Mouse (Mus musculus) MEL (cell line): ENCODE data around the gene Vgll4. TPM values are rescaled to one million over a fixed set of nuclear protein-coding genes. Genes with fewer than 3 reads are reported as not detected.

Experiments used
- DNase-seq: peaks from one replicate; pipeline ENCODE4 v3.0.0; 2011; ENCODE audit warnings: low read depth, low spot score
- H3K27ac ChIP-seq: 2 replicates; pipeline ENCODE4 v1.5.1; 2012; ENCODE audit warnings: low read depth, mild to moderate bottlenecking, control low read depth, low read length, moderate library complexity; ENCODE audit not compliant: control insufficient read depth
- H3K27me3 ChIP-seq, 2 experiments: fragments of 150-350 bp in 1 of 2; sonication (generic) in 1 of 2; 2 replicates each; pipeline ENCODE4 v1.6.1; 2012; ENCODE audit warnings: low read length in 2 of 2, mild to moderate bottlenecking in 2 of 2, improper control_type of control experiment in 1 of 2, moderate library complexity in 1 of 2; ENCODE audit not compliant: insufficient read depth in 2 of 2, control insufficient read depth in 1 of 2
- H3K36me3 ChIP-seq, 2 experiments: 2 replicates each; pipeline ENCODE4 v1.6.1; 2012 to 2014; ENCODE audit warnings: low read length in 2 of 2, improper control_type of control experiment in 1 of 2, inconsistent platforms in 1 of 2, mild to moderate bottlenecking in 1 of 2; ENCODE audit not compliant: insufficient read depth in 2 of 2, control insufficient read depth in 1 of 2
- H3K4me1 ChIP-seq, 2 experiments: fragments of 150-350 bp in 1 of 2; sonication (generic) in 1 of 2; 2 replicates each; pipeline ENCODE4 v1.6.1; 2012; ENCODE audit warnings: low read length in 2 of 2, improper control_type of control experiment in 1 of 2, mild to moderate bottlenecking in 1 of 2; ENCODE audit not compliant: insufficient read depth in 2 of 2, control insufficient read depth in 1 of 2
- H3K4me3 ChIP-seq, 2 experiments: fragments of 150-350 bp in 1 of 2; sonication (generic) in 1 of 2; 2 replicates each; pipeline ENCODE4 v1.5.1; 2012; ENCODE audit warnings: low read depth in 2 of 2, low read length in 2 of 2, mild to moderate bottlenecking in 2 of 2, moderate library complexity in 2 of 2, control low read depth in 1 of 2, improper control_type of control experiment in 1 of 2; ENCODE audit not compliant: control insufficient read depth in 1 of 2, insufficient read depth in 1 of 2
- H3K79me2 ChIP-seq: 2 replicates; pipeline ENCODE4 v1.6.1; 2012; ENCODE audit warnings: mild to moderate bottlenecking, low read length, moderate library complexity; ENCODE audit not compliant: control insufficient read depth, poor library complexity, insufficient read depth
- H3K9ac ChIP-seq: 2 replicates; pipeline ENCODE4 v1.6.1; 2012; ENCODE audit warnings: low read depth, mild to moderate bottlenecking, control low read depth, low read length, moderate library complexity; ENCODE audit not compliant: control insufficient read depth, poor library complexity, severe bottlenecking
- H3K9me3 ChIP-seq: fragments of 150-350 bp; sonication (generic); replicated peaks from 2 replicates; pipeline ENCODE4 v1.6.1; 2012; ENCODE audit warnings: mild to moderate bottlenecking, low read length, improper control_type of control experiment, moderate library complexity; ENCODE audit not compliant: insufficient read depth
- BHLHE40 ChIP-seq: IDR thresholded peaks from 2 replicates; pipeline ENCODE4 v1.6.1; 2012; ENCODE audit warnings: low read depth, mild to moderate bottlenecking, inconsistent platforms, low read length, improper control_type of control experiment, borderline replicate concordance
- CHD1 ChIP-seq: IDR thresholded peaks from 2 replicates; pipeline ENCODE4 v1.6.1; 2012; ENCODE audit warnings: low read depth, mild to moderate bottlenecking, inconsistent platforms, low read length, improper control_type of control experiment
- CHD2 ChIP-seq: IDR thresholded peaks from 2 replicates; pipeline ENCODE4 v1.6.1; 2011; ENCODE audit warnings: low read length, improper control_type of control experiment
- CTCF ChIP-seq, 3 experiments: IDR thresholded peaks in 2 of 3; conservative IDR thresholded peaks in 1 of 3; 2 replicates each; pipeline ENCODE4 v1.5.1; 2011 to 2012; ENCODE audit warnings: low read length in 3 of 3, low read depth in 2 of 3, mild to moderate bottlenecking in 2 of 3, improper control_type of control experiment in 1 of 3, inconsistent platforms in 1 of 3, mixed read lengths in 1 of 3, moderate library complexity in 1 of 3; ENCODE audit not compliant: control insufficient read depth in 1 of 3, insufficient read depth in 1 of 3, poor library complexity in 1 of 3, severe bottlenecking in 1 of 3
- ELF1 ChIP-seq: IDR thresholded peaks from 2 replicates; pipeline ENCODE4 v1.6.1; 2014; ENCODE audit warnings: low read depth, mild to moderate bottlenecking, inconsistent platforms, low read length, improper control_type of control experiment, moderate library complexity
- EP300 ChIP-seq, 2 experiments: IDR thresholded peaks; 2 replicates each; pipeline ENCODE4 v1.6.1; 2011; ENCODE audit warnings: improper control_type of control experiment in 2 of 2, low read length in 2 of 2, low read depth in 1 of 2, mild to moderate bottlenecking in 1 of 2
- GABPA ChIP-seq: IDR thresholded peaks from 2 replicates; pipeline ENCODE4 v1.6.1; 2012; ENCODE audit warnings: low read depth, mild to moderate bottlenecking, inconsistent platforms, low read length, improper control_type of control experiment, moderate library complexity
- JUND ChIP-seq: IDR thresholded peaks from 2 replicates; pipeline ENCODE4 v1.6.1; 2011; ENCODE audit warnings: low read depth, mild to moderate bottlenecking, improper control_type of control experiment, low read length
- KAT2A ChIP-seq: conservative IDR thresholded peaks from 2 replicates; pipeline ENCODE4 v1.6.1; 2012; ENCODE audit warnings: low read depth, low read length, improper control_type of control experiment, inconsistent platforms
- MAX ChIP-seq: IDR thresholded peaks from 2 replicates; pipeline ENCODE4 v1.6.1; 2011; ENCODE audit warnings: low read length, improper control_type of control experiment
- MAZ ChIP-seq: IDR thresholded peaks from 2 replicates; pipeline ENCODE4 v1.6.1; 2012; ENCODE audit warnings: low read depth, mild to moderate bottlenecking, inconsistent platforms, low read length, improper control_type of control experiment
- MXI1 ChIP-seq: IDR thresholded peaks from 2 replicates; pipeline ENCODE4 v1.6.1; 2011; ENCODE audit warnings: mild to moderate bottlenecking, low read depth, low read length, improper control_type of control experiment
- MYC ChIP-seq: IDR thresholded peaks from 2 replicates; pipeline ENCODE4 v1.6.1; 2011; ENCODE audit warnings: low read depth, mild to moderate bottlenecking, low read length, improper control_type of control experiment, moderate library complexity
- NELFE ChIP-seq: IDR thresholded peaks from 2 replicates; pipeline ENCODE4 v1.6.1; 2011; ENCODE audit warnings: low read depth, low read length, improper control_type of control experiment
- POLR2AphosphoS5 ChIP-seq: IDR thresholded peaks from 2 replicates; pipeline ENCODE4 v1.6.1; 2012; ENCODE audit warnings: low read depth, borderline replicate concordance, mild to moderate bottlenecking, inconsistent platforms, low read length, moderate library complexity, mixed read lengths
- RAD21 ChIP-seq: IDR thresholded peaks from 2 replicates; pipeline ENCODE4 v1.6.1; 2011; ENCODE audit warnings: mild to moderate bottlenecking, low read depth, low read length, improper control_type of control experiment
- SMC3 ChIP-seq: IDR thresholded peaks from 2 replicates; pipeline ENCODE4 v1.6.1; 2011; ENCODE audit warnings: low read depth, low read length, improper control_type of control experiment
- TAL1 ChIP-seq: IDR thresholded peaks from 2 replicates; pipeline ENCODE4 v1.6.1; 2012; ENCODE audit warnings: mild to moderate bottlenecking, inconsistent platforms, low read length, moderate library complexity, mixed read lengths
- TBP ChIP-seq: IDR thresholded peaks from 2 replicates; pipeline ENCODE4 v1.8.0; 2011; ENCODE audit warnings: low read depth, low read length, improper control_type of control experiment
- USF1 ChIP-seq: IDR thresholded peaks from 2 replicates; pipeline ENCODE4 v1.6.1; 2014; ENCODE audit warnings: low read depth, mild to moderate bottlenecking, inconsistent platforms, low read length, improper control_type of control experiment, moderate library complexity
- ZKSCAN1 ChIP-seq: IDR thresholded peaks from 2 replicates; pipeline ENCODE4 v1.6.1; 2012; ENCODE audit warnings: low read depth, mild to moderate bottlenecking, inconsistent platforms, low read length, improper control_type of control experiment, moderate library complexity
- polyA plus RNA-seq, 2 experiments: library from polyadenylated mRNA; stranded (reverse) in 1 of 2; unstranded in 1 of 2; fragments of >175 nt in 1 of 2; fragments of >200 nt in 1 of 2; gene quantifications; 2 replicates each; pipeline versions ENCODE4 v1.2.1 to v1.2.4; 2012; ENCODE audit warnings: low replicate concordance in 2 of 2, low read depth in 1 of 2; ENCODE audit not compliant: insufficient read length in 2 of 2, insufficient read depth in 1 of 2, missing spikeins in 1 of 2
- total RNA-seq: library from RNA; depleted of rRNA; stranded (reverse); fragments of 300-350 nt; gene quantifications from 2 replicates; pipeline ENCODE4 v1.2.3, GENCODE M21; 2012

Vgll4 gene
- total and polyA plus RNA-seq, 3 experiments = 18.1 to 21.5 TPM; not detected in 1

GRCm38 (mm10) chr6:114959012-114959398 is 10.8 kb downstream of the Vgll4 start:
- no peaks in the 10 kb centered on the region for H3K9me3 ChIP-seq
- no peaks in the 10 kb centered on the region for H3K27me3 ChIP-seq
- DNase-seq = no peak
- 0 out of 4 replicates have a peak, but pooled peaks cover 0 to under 1% of the 10 kb centered on the region in 2 experiments for H3K4me1 ChIP-seq
- no peak overlapping the region for H3K27ac ChIP-seq
- TF ChIP-seq SMC3 = no peak
- TF ChIP-seq USF1 = no peak
- TF ChIP-seq, all 39 proteins: peak for 0
- Histone ChIP-seq H3K9ac (no peak overlapping the region), H3K36me3 (no peaks in the 10 kb centered on the region), H3K79me2 (no peaks in the 10 kb centered on the region), H3K4me3 (no peak overlapping the region)

GRCm38 (mm10) chr6:114958249-114959011 is 11.4 kb downstream of the Vgll4 start:
- H3K36me3 ChIP-seq = no peaks in the 10 kb centered on the region

GRCm38 (mm10) chr6:114957756-114958155 is 12.0 kb downstream of the Vgll4 start:
- DNase-seq = no peak
- H3K4me3 ChIP-seq = no peak overlapping the region
- H3K36me3 ChIP-seq = no peaks in the 10 kb centered on the region
- no peaks in the 10 kb centered on the region for H3K4me1 ChIP-seq
- H3K27me3 ChIP-seq = no peaks in the 10 kb centered on the region
- no peaks in the 10 kb centered on the region for H3K9me3 ChIP-seq
- TF ChIP-seq BHLHE40 (no peak), NELFE (no peak), MAZ (no peak)
- no peak overlapping the region for H3K9ac ChIP-seq
- H3K27ac ChIP-seq = no peak overlapping the region
- no peaks in the 10 kb centered on the region for H3K79me2 ChIP-seq

More at GRCm38 (mm10) chr6:114958249-114959011, 11.4 kb downstream of the Vgll4 start:
- TF ChIP-seq MAX (no peak), MYC (no peak), GABPA (no peak), TBP (no peak), MXI1 (no peak), CHD1 (no peak), ZKSCAN1 (no peak), POLR2AphosphoS5 (no peak), NELFE (no peak), RAD21 (no peak), EP300 (IDR thresholded peaks at IDR 0.05; ENCODE audit: low read depth in 1 of 2, low read length in 2 of 2) (no peak), CHD2 (no peak), CTCF (IDR thresholded peaks at IDR 0.05 in 2 of 3, conservative IDR thresholded peaks at IDR 0.05 in 1 of 3; ENCODE audit: control insufficient read depth in 1 of 3, insufficient read depth in 1 of 3, low read depth in 2 of 3, low read length in 3 of 3, poor library complexity in 1 of 3, severe bottlenecking in 1 of 3) (no peak), TAL1 (no peak), JUND (no peak), BHLHE40 (no peak), KAT2A (no peak), ELF1 (no peak)
- no peak for DNase-seq
- Histone ChIP-seq H3K27me3 (no peaks in the 10 kb centered on the region), H3K9me3 (no peaks in the 10 kb centered on the region), H3K79me2 (no peaks in the 10 kb centered on the region), H3K9ac (no peak overlapping the region), H3K4me3 (no peak overlapping the region), H3K27ac (no peak overlapping the region), H3K4me1 (no peaks in the 10 kb centered on the region)
